Mouse (Mus musculus): ENCODE measurements around the gene Gm3591. TPM values are rescaled to one million over a fixed set of nuclear protein-coding genes. Genes with fewer than 3 reads are reported as not detected.
A peak's percentile ranks its signal among the peaks of the same experiment; 100 is the strongest.
"Not testable (repeated sequence)": the region's sequence is repeated elsewhere in the genome, so short reads cannot be mapped to it uniquely, and the experiment has no call there.

Gm3591 gene
- under 1 TPM in 1 of 2 experiments, not detected in 1; 0.29 TPM for total RNA-seq (2021)
- long read RNA-seq, experiment 1: 0 reads
- long read RNA-seq, experiment 2: 0 reads

- DNase-seq; intact Hi-C loops (cut with DNase I): not testable (repeated sequence)
Observed at GRCm38 (mm10) chr14:6412382-6412781, at the start of gene Gm3591. Gm3591 (minus strand) TSS chr14:6412482.

- DNase-seq; intact Hi-C loops (cut with DNase I): not testable (repeated sequence)
Observed at GRCm38 (mm10) chr14:6444511-6444910, 32.2 kb upstream of the Gm3591 start, which contains the start of gene Gm3594. Gm3594 (minus strand) TSS chr14:6444611.

DNA sequence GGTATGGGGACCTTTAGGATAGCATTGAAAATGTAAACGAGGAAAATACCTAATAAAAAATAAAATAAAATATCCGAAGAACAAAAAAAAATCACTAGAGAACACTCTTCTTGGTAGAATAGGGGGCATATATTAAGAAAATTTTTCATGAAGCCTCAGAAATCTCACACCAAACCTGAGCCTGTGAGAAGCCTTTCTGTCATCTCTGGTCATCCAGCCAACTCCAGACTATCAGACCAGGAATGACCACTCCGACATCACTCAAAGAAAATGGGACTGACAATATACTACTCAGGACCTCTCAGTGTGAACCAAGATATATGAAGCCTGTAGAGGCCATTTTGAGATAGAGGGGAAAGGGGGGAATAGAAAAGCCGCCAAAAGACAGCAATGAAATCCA, 28.5 kb upstream of the Gm3591 start:
- DNase-seq: peak in 1 of 2 experiments; percentile 4
- intact Hi-C loops (cut with DNase I): not testable (repeated sequence)

GRCm38 (mm10) chr14:6440206-6440605, 27.9 kb upstream of the Gm3591 start:
- intact Hi-C loops (cut with DNase I); DNase-seq: not testable (repeated sequence)

GRCm38 (mm10) chr14:6426766-6427165, 14.5 kb upstream of the Gm3591 start:
- intact Hi-C loops (cut with DNase I): not testable (repeated sequence)

DNA sequence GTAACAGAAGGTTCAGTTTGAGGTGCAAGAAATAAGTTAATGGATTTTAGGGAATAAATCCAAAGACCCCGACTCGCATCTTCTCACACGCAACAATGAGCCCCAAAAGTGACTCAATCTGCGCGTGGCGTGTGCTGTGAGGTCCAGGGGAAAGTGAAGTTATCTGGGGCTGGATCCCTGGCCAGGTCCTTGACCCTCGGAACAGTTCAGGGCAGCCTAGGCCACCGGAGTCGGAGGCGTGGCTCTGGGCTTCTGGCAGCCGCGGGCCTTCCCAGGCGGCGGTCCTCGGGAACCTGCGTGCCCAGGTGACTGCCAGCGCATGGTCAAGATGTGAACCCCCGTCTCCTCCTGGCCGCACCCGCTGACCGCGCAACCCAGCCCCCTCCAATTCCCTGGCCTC, 14.1 kb upstream of the Gm3591 start:
- intact Hi-C loops (cut with DNase I): not testable (repeated sequence)

More at GRCm38 (mm10) chr14:6426766-6427165, 14.5 kb upstream of the Gm3591 start:
- DNase-seq: peak; percentile 43 to 63

GRCm38 (mm10) chr14:6390219-6390618, 22.1 kb downstream of the Gm3591 start, which contains the start of gene Gm16440:
Gm16440 (minus strand) TSS chr14:6390319.
- DNase-seq; intact Hi-C loops (cut with DNase I): not testable (repeated sequence)

More for the DNA sequence above, 14.1 kb upstream of the Gm3591 start:
- DNase-seq: peak; percentile 4

Other genes starting within 250 kb of the Gm3591 start
- gene Gm21560, start 193.2 kb downstream of the Gm3591 start, total RNA-seq (2021): under 1 TPM; 0.69 to 0.83 TPM
- under 1 TPM in 1 of 2 experiments, not detected in 1; 0.17 TPM for gene Gm3411, start 125.2 kb downstream of the Gm3591 start, total RNA-seq (2021)
- not detected for gene Gm21103, start 107.6 kb downstream of the Gm3591 start, total RNA-seq (2021)
- not detected for gene Gm3618, start 68.8 kb downstream of the Gm3591 start, total RNA-seq (2021)
- not detected for gene Gm16440, start 22.2 kb downstream of the Gm3591 start, total RNA-seq (2021)
- not detected for gene Gm3594, start 32.1 kb upstream of the Gm3591 start, total RNA-seq (2021)
- gene Gm8356, start 124.8 kb upstream of the Gm3591 start, total RNA-seq (2021): not detected
- under 1 TPM; 0.41 to 0.80 TPM for gene Gm3629, start 178.1 kb upstream of the Gm3591 start, total RNA-seq (2021)
- gene Gm3460, start 209.9 kb upstream of the Gm3591 start, total RNA-seq (2021): not detected